Mouse (Mus musculus) spleen, embryonic (tissue): ENCODE measurements at regions not wholly inside any gene's neighbourhood (a gene's known extent, or its start where the extent isn't known, plus 50 kb on each side); places are given as distances from the start of the nearest gene placed in this dataset.
"Not testable (repeated sequence)": the region's sequence is repeated elsewhere in the genome, so short reads cannot be mapped to it uniquely, and the experiment has no call there.

Experiments
- CTCF ChIA-PET: fragments of 350-600 bp; sonication (Branson Sonifier 250); formaldehyde crosslinking; loops from one replicate; lab custom pipeline; 2022; lab: Charles Lee

- CTCF ChIA-PET = no interaction called here
Measured at GRCm38 (mm10) chr15:25252648-25253567, 160.7 kb downstream of the Basp1 start.

DNA sequence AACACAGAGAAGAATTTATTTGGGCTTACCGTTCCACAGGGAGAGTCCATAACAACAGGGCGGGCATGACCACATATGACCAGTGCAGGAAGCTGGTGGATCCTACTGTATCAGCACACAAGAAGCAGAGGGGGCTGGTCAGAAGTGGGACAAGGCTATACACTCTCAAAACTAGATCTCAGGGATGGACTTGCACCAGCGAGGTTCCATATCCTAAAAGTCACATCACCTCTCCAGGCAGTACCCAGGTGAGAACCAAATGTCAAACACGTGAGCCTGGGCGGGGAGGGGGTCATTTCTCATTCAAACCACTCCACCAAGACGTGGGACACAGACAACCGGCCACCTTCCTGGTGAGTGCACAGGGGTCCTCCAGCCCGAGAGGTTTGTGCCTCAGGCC lies 167.9 kb downstream of the Basp1 start:
- CTCF ChIA-PET = no interaction called here

DNA sequence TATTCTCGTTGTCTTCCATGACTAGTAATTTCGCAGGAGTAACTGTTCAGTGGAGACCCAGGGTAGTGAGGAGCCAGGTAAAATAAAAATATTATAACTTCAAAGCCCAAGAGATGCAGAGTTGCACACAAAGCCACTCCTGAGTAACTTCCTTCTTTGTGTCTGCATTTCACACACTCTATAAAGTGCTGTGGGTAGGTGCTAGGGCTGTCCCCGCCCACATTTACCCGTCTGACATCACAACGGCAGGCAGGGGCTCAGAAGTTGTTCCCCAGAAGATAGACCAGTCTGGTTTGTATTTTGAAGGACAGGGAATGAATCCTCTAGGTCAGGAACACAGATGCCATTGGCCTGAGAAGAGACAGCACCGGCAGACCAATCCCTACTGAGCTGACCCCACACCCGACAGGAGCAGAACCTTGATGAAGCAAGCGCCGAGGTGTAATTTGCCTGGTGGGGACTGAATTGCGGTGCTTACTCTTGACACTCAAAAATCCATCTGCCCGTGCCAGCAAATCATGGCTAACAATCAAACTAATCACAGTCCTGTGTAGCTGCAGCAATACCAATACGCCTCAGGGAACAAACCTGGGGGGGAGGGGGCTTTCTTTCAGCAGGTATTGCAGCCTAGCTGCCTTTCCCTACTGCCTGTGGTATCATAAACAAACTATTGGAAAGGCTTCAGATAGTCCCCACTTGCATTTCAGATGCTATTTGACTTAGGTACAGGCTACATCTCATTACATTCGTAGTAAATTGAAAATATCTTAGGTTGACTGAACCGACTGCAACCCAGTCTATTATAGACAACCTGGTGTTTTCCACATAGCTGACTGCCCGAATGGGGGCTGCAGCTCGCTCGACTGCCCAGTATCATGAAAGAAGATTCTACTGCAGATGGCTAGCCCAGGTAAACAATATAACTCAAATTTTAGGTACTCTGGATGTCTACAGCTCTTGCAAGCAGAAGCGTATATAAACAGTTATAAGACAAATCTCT lies 175.6 kb downstream of the Basp1 start:
- CTCF ChIA-PET = no interaction called here

- CTCF ChIA-PET = no interaction called here
Measured at GRCm38 (mm10) chr15:25236191-25236723, 177.3 kb downstream of the Basp1 start.

- CTCF ChIA-PET = no interaction called here
Measured at GRCm38 (mm10) chr15:25234064-25234700, 179.4 kb downstream of the Basp1 start.

DNA sequence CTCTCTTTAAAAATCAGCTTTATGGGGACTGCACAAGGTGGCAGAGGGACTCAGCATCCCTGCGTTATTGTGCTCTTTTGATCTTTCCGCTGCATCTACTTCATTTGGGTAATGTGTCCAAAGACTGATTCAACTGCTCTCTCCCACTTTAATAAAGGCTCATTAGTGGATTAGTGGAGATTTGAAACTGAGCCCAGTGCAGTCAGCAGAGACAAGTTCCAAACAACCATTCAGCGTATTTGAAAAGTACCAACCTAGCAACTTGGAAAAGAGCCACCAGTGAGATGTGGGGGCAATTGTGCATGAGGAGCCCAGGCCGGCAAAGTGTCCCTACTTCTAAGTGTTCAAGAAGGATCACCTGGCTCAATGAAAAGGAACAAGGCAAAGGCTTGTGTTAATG lies 183.4 kb downstream of the Basp1 start:
- CTCF ChIA-PET = no interaction called here

GRCm38 (mm10) chr15:25229807-25230206 lies 183.8 kb downstream of the Basp1 start:
- CTCF ChIA-PET = no interaction called here

GRCm38 (mm10) chr15:25227496-25227895 lies 186.1 kb downstream of the Basp1 start:
- CTCF ChIA-PET = no interaction called here

DNA sequence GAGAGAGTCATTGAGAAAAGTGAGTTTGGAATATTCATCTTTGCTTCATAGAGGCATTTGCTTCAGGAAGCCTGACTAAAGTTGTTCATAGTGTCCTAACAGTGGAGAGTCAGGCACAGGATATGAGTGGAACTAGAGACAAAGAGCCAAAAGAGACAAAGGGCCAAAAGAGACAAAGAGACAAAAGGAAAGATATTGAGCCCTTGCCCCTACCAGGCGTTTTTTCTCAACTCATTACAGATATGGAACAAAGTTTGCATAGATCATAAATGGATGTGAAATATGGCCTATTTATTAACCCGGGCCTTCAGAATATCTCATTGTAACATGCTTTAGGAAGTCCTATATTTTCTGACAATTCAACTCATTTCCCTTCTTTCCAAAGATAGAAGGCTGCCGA lies 187.6 kb downstream of the Basp1 start:
- CTCF ChIA-PET = no interaction called here

DNA sequence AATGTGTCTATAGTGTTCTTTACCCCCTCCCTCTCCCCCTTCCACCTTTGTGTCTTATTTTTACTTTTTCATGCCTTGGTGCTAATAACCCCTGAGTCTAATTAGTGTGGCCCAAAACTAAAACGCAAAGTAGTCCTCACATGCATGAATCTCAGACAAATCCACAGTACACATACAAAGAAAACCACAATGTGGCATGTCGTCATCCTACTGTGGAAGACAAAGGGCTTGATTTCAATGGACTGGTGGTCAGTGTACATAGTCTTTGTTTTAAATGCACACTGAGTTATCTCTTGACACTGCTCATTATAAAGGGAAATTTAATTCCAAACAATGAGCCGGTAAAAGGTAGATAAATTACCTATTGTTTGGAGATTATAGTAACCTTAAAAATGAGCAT lies 188.1 kb downstream of the Basp1 start:
- CTCF ChIA-PET = no interaction called here

GRCm38 (mm10) chr15:25221749-25222148 lies 191.8 kb downstream of the Basp1 start:
- CTCF ChIA-PET = no interaction called here

DNA sequence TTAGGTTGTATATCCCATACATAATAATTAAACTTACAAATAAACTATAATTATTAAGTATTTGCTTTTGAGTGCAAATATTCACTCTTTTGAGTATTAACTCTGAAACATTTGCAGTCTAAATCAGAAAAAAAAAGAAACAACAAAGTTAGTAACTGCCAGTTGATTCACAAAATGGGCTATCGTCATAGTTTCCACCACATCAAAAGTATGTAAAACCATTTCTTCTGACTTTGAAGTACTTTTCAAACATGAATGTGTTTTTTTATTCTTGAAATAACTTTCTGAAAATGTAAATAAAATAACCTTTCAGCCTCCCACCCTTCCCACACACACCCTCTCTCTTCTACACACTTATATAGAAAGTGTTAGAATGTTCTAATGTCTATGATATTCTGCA lies 197.2 kb downstream of the Basp1 start:
- CTCF ChIA-PET = no interaction called here

- CTCF ChIA-PET = no interaction called here
Measured at GRCm38 (mm10) chr15:25202097-25202496, 211.5 kb downstream of the Basp1 start.

DNA sequence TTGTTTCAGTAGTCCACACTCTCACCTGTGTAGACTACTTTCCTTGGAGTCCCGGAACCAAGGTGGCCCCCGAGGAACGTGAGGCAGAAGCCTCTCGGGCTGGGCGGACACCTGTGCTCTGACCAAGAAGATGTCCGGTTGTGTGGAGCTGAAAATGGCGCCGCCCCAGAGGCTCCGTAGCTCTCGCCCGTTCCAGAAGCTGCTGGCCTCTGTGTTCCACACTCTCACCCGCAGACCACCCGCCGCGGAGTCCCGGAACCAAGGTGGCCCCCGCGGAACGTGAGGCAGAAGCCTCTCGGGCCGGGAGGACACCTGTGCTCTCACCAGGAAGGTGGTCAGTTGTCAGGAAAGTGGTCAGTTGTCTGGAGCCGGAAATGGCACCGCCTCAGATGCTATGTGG lies 213.3 kb downstream of the Basp1 start:
- CTCF ChIA-PET = not testable (repeated sequence)

DNA sequence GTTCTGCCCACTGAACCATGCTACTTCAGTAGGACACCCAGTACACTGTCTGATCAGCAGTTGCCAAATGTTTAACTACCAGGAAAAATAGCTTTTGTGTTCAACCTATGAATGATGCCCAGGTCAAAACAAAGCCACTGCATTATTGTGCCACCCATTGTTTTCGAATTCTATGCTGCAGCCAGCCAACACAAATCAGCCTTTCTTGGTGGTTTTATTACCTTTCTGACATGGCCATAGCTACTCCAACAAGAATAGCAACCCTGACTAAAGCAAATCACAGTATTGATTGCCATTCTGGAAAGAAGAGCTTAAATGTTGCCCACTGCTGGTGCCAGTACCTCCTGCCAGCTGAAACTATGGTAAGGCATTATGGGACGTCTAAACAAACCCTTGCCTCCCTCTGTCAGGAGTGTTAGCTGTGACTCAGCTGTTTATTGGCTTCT lies 225.7 kb downstream of the Basp1 start:
- CTCF ChIA-PET = no interaction called here

DNA sequence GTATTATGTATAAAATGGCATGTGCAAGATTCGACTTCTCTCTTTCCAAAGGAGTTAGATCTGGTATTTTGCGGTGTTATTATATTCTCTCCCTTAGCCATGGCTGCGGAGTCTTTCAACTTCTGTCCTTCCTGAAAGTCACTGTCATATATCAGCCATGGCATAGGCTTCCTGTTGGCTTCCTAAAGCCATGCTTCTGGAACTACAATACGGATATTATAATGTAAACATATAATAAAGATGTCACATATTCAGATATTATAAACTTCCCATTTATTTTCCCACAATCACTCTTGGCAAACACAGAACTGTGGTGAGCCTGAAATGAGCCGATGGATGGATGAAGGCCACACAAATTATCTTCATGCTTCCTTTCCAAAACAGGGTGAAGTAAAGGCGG lies 240.8 kb downstream of the Basp1 start:
- CTCF ChIA-PET = no interaction called here

- CTCF ChIA-PET = no interaction called here
Measured at GRCm38 (mm10) chr15:25146371-25146770, 267.2 kb downstream of the Basp1 start.

DNA sequence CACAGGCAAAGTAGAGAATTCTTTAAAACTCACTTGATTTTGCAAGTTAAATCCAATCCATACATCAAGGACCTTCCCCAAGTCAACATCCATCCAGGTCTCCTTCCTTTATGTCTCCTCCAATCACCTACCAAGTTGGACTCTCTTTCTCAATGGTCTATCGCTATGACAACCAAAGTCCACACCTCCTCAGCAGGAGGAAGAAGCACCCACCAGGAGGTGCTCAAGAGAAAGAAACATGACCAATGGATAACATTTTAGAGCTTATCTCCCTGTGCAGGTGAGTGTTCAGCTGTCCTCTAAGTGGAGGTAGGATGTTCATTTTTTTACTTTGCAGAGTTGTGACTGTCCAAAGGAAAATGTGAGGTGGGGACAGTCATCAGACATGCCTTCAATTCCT lies 269.3 kb downstream of the Basp1 start:
- CTCF ChIA-PET = no interaction called here

DNA sequence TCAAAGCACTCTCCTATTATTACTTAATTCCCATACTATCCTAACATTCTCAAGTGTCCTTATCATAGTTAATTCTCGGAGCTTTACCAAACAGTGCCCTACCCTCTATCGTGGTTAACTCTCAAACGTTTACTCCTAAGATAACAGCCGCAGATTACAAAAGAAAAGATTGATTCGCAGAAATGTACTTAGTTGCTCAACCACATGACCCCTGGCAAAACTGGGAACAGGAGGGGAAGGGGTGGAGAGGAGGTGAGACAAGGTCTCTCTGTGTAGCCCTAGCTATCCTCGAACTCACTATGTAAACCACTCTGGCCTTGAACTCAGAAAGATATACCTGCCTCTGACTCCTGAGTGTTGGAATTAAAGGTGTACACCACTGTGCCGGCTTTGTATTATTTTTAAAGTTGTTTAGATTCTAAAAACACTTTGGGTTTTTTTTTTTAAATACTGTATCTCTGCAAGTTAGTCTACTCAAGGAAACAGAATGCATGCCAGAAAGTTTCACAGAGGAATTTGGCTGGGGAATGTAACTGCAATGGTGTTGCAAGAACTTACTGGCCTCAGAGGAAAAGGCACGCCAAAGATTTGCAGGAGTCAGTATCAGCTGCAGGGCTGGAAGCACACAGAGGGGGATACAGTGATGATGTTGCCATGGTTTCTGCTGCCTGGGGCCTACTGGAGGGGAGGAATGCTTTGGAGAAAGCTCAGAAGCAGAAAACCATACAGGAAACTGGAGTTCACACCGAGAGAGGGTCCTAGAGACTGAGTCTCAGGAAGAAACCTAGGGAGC lies 273.0 kb downstream of the Basp1 start:
- CTCF ChIA-PET = no interaction called here

DNA sequence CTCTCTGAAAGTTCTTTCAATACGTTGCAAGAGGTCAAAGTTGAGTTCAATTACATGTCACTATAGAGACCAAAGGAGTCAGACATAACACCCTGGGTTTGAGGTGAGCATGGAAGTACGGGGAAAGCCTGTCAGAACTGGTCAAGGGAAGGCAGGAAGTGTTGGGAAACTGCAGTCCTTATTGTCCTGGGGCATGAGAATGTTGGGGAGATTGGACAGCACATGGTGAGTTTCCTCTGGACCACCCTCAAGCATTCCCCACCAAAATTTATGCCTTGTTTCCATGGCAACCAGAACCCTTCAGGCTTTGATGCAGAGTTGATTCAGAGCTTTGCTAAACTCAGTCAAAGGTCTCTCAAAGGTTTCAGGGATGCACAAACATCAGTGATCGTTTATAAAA lies 276.5 kb downstream of the Basp1 start:
- CTCF ChIA-PET = no interaction called here
